Mouse (Mus musculus) midbrain, embryonic 16.5 days (tissue): ENCODE results near the gene Dus2. TPM values are rescaled to one million over a fixed set of nuclear protein-coding genes. Genes with fewer than 3 reads are reported as not detected.
"Not testable (repeated sequence)": the region's sequence is repeated elsewhere in the genome, so short reads cannot be mapped to it uniquely, and the experiment has no call there.

ENCODE experiments used
- ATAC-seq: fragments of 200-750 bp; cut with Nextera tagmentation; 2 replicates; pipeline ENCODE4 v1.8.0; 2017; ENCODE audit warnings: moderate TSS enrichment
- H3K27ac ChIP-seq: fragments of 300-500 bp; sonication (generic); 2 replicates; pipeline ENCODE4 v1.5.1; 2014; ENCODE audit warnings: mild to moderate bottlenecking, low read length, mixed read lengths
- H3K27me3 ChIP-seq: fragments of 300-500 bp; sonication (generic); 2 replicates; pipeline ENCODE4 v1.6.1; 2014; ENCODE audit warnings: low read depth, low read length, mixed read lengths; ENCODE audit not compliant: control insufficient read depth, insufficient read depth
- H3K36me3 ChIP-seq: fragments of 300-500 bp; sonication (generic); 2 replicates; pipeline ENCODE4 v1.6.1; 2014; ENCODE audit warnings: mild to moderate bottlenecking, low read length, moderate library complexity, mixed read lengths; ENCODE audit not compliant: control insufficient read depth, insufficient read depth
- H3K4me1 ChIP-seq: fragments of 300-500 bp; sonication (generic); 2 replicates; pipeline ENCODE4 v1.6.1; 2014; ENCODE audit warnings: mild to moderate bottlenecking, low read length, mixed read lengths; ENCODE audit not compliant: control insufficient read depth, insufficient read depth
- H3K4me2 ChIP-seq: fragments of 300-500 bp; sonication (generic); 2 replicates; pipeline ENCODE4 v1.6.1; 2014; ENCODE audit warnings: mild to moderate bottlenecking, low read length, mixed read lengths
- H3K4me3 ChIP-seq: fragments of 300-500 bp; sonication (generic); 2 replicates; pipeline ENCODE4 v1.5.1; 2014; ENCODE audit warnings: low read depth, mild to moderate bottlenecking, low read length, moderate library complexity, mixed read lengths
- H3K9ac ChIP-seq: fragments of 300-500 bp; sonication (generic); 2 replicates; pipeline ENCODE4 v1.6.1; 2014; ENCODE audit warnings: low read depth, low read length, mixed read lengths
- H3K9me3 ChIP-seq: fragments of 300-500 bp; sonication (generic); replicated peaks from 2 replicates; pipeline ENCODE4 v1.6.1; 2014; ENCODE audit warnings: mild to moderate bottlenecking, low read length, mixed read lengths; ENCODE audit not compliant: control insufficient read depth, poor library complexity, severe bottlenecking
- WGBS: fragments of 180-500 bp; shearing (Covaris S2); extraction: QIAGEN DNeasy Blood & Tissue Kit; methylation state at CpG from one replicate; pipeline ENCODE4 v1.1.7; 2014; 5-methylcytosine and 5-hydroxymethylcytosine counted together
- polyA plus RNA-seq: library from polyadenylated mRNA; unstranded; fragments of >200 nt; fragmentation: Nextera tagmentation; extraction: Ambion mirVana; gene quantifications from 2 replicates; pipeline ENCODE4 v1.2.1, GENCODE M21; 2015

The Dus2 gene
- polyA plus RNA-seq, 1 experiment from 2014 or later, result 29.4 TPM

GRCm38 (mm10) chr8:106001908-106002307 is 10.8 kb downstream of the Dus2 start:
- ATAC-seq, result no peak
- H3K9me3 ChIP-seq, result no peaks in the 10 kb centered on the region
- no peaks in the 10 kb centered on the region for H3K27me3 ChIP-seq
- H3K27ac ChIP-seq, result no peak overlapping the region
- H3K36me3 ChIP-seq, result no peaks in the 10 kb centered on the region
- no peaks in the 10 kb centered on the region for H3K4me1 ChIP-seq
- 79% methylated on average over 4 of the region's 4 CpGs for WGBS
- H3K9ac ChIP-seq, result no peak overlapping the region
- H3K4me2 ChIP-seq, result no peak overlapping the region
- H3K4me3 ChIP-seq, result no peak overlapping the region

GRCm38 (mm10) chr8:106004538-106005207 is 13.5 kb downstream of the Dus2 start:
- no peak overlapping the region for H3K4me3 ChIP-seq
- H3K36me3 ChIP-seq, result no peaks in the 10 kb centered on the region
- H3K4me1 ChIP-seq, result peaks cover under 1% of the 10 kb centered on the region; the same call in 1 of the 2 replicates
- H3K27me3 ChIP-seq, result no peaks in the 10 kb centered on the region
- H3K27ac ChIP-seq, result no peak overlapping the region
- H3K4me2 ChIP-seq, result no peak overlapping the region
- no peak overlapping the region for H3K9ac ChIP-seq
- ATAC-seq, result no peak
- H3K9me3 ChIP-seq, result no peaks in the 10 kb centered on the region
- WGBS, result 81% methylated on average over 8 of the region's 8 CpGs

DNA sequence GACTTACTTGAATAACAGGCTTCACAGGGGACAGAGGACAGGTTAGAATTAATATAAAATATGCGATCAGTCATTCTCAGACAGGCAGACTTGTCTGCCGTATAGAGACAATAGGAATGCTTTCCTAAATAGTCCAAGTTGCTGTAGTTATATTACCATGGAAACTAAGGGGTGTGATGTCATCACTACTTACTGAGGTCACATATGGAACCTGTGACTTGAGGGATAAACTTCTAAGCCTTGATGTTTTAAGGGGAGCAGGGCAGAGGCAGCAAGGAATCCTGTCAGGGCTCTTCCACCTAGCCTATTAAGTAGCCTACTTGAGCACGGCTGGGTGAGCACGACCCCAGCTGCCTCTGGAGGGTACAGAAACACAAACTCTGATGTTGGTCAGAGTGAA is 14.7 kb downstream of the Dus2 start, which contains the start of gene Dpep2nb:
Gene Dpep2nb (minus strand): TSS at position 101 of the 400 bp plus-strand sequence.
- Histone ChIP-seq H3K9me3 (no peaks in the 10 kb centered on the region), H3K27me3 (no peaks in the 10 kb centered on the region), H3K27ac (no peak within 1 kb of the TSS), H3K36me3 (no peaks in the 10 kb centered on the region), H3K4me1 (peaks cover 11% of the 10 kb centered on the region), H3K4me3 (no peak within 1 kb of the TSS), H3K4me2 (no peak within 1 kb of the TSS), H3K9ac (no peak within 1 kb of the TSS)
- WGBS, result 76% methylated on average over 4 of the region's 4 CpGs
- ATAC-seq, result no peak

GRCm38 (mm10) chr8:106006413-106006812 is 15.3 kb downstream of the Dus2 start:
- Histone ChIP-seq H3K36me3 (no peaks in the 10 kb centered on the region), H3K9me3 (no peaks in the 10 kb centered on the region), H3K4me2 (no peak overlapping the region), H3K4me1 (peaks cover 11% of the 10 kb centered on the region), H3K27ac (no peak overlapping the region), H3K27me3 (no peaks in the 10 kb centered on the region), H3K9ac (no peak overlapping the region), H3K4me3 (no peak overlapping the region)
- WGBS, result 87% methylated on average over 4 of the region's 4 CpGs
- ATAC-seq, result no peak

DNA sequence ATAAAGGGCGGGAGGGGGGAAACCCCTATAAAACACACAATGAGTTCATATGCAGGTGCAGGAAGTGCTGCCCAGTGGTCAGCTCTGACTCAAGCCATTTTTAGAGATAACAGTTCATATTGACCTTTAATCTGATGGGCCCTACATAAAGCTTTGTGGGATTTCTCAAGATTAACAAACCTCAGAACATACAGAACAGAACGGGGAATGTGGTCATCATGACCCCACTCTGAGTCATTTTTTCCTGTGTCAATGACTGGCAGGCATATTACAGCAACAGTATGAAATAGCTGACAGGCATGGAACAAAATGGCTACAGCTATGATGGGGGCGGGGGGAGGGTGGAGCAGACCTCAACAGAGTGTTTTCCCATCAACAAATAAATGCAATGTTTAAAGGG is 16.0 kb downstream of the Dus2 start:
- 92% methylated on average over 3 of the region's 3 CpGs for WGBS

GRCm38 (mm10) chr8:106007891-106008290 is 16.8 kb downstream of the Dus2 start:
- H3K27me3 ChIP-seq, H3K4me2 ChIP-seq, H3K36me3 ChIP-seq, ATAC-seq, H3K9ac ChIP-seq, H3K9me3 ChIP-seq, H3K4me3 ChIP-seq, H3K27ac ChIP-seq: not testable (repeated sequence)
- 55% methylated on average over 3 of the region's 3 CpGs for WGBS
- peaks cover 16% of the 10 kb centered on the region for H3K4me1 ChIP-seq

More for the DNA sequence above, 16.0 kb downstream of the Dus2 start:
- no peak overlapping the region for H3K4me3 ChIP-seq
- no peak overlapping the region for H3K9ac ChIP-seq
- H3K27me3 ChIP-seq, result no peaks in the 10 kb centered on the region
- ATAC-seq, result no peak
- no peaks in the 10 kb centered on the region for H3K9me3 ChIP-seq
- no peaks in the 10 kb centered on the region for H3K36me3 ChIP-seq
- no peak overlapping the region for H3K27ac ChIP-seq
- no peak overlapping the region for H3K4me2 ChIP-seq
- peaks cover 16% of the 10 kb centered on the region for H3K4me1 ChIP-seq

DNA sequence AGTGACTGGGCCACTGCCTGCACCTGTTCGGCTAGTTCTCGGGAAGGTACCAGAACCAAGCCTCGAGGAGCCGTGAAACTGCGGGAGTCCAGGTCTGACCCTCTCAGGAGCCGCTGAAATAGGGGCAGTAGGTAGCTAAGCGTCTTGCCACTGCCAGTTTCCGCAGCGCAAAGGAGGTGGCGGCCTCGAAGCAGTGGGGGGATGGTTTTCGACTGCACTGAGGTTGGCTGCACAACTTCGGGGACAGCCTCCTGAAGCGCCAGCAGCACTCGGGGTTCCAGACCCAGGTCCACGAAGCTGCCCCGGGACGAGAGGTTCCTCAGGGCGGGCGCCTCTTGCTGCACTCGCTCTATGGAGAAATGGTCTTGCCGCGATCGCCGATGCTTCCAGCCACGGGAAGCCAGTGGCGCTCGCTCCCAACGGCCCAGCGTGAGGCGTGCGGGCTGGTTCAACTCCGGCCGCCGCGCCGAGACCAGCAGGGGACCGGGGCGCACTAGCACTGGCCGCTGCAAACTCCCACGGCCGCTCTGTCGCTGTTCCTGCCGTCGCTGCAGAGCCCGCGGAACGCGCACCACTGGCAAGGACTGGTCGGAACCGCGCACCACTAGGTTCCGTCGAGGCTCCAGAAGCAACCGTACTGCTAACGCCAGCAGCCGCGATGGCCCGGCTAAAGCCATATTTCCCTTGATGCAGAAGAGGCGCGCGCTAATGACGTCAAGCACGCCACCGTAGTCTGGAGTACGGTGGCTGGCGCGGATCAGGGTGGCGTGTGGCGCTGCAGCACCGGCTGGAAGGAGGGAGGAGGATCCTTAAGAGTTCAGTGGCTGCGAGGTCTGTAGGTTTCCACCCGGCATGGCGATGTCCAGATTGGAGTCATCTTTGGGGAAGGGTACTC is 19.9 kb downstream of the Dus2 start:
- peak overlapping the region; percentile 87 for H3K9ac ChIP-seq
- peak overlapping the region; percentile 97 for H3K4me2 ChIP-seq
- peaks cover 16% of the 10 kb centered on the region for H3K4me1 ChIP-seq
- H3K27me3 ChIP-seq, result no peaks in the 10 kb centered on the region
- peak overlapping the region; percentile 93 for H3K4me3 ChIP-seq
- no peaks in the 10 kb centered on the region for H3K9me3 ChIP-seq
- WGBS, result under 1% methylated on average over 74 of the region's 74 CpGs
- H3K36me3 ChIP-seq, result 0 out of 2 replicates have a peak, but pooled peaks cover 4% of the 10 kb centered on the region
- peak; percentile 96 for ATAC-seq
- H3K27ac ChIP-seq, result peak overlapping the region; percentile 78

DNA sequence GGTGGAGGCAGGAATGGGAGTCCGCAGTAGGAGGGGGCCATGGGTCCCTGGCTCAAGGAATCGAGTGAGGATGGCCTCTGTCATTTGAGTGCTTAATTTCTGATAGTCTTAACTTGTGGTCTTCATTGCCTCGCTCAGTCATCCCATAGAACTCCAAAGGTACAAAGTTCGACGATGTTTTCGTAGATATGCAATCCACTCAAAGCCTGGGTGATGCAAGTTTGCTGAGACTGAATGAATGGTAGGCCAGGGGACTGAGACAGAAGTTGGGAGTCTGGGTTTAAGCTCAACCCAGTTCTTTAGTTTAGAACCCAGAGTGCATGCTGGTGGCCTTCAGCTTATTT is 20.5 kb downstream of the Dus2 start, which contains the start of gene Ddx28:
Gene Ddx28 (minus strand): TSS at position 240 of the 344 bp plus-strand sequence.
- Histone ChIP-seq H3K4me2 (peak within 1 kb of the TSS; percentile 97), H3K9me3 (no peaks in the 10 kb centered on the region), H3K4me1 (peaks cover 16% of the 10 kb centered on the region), H3K4me3 (peak within 1 kb of the TSS; percentile 93), H3K27me3 (no peaks in the 10 kb centered on the region), H3K27ac (peak within 1 kb of the TSS; percentile 78), H3K36me3 (peaks cover 4% of the 10 kb centered on the region; the same call in 1 of the 2 replicates), H3K9ac (peak within 1 kb of the TSS; percentile 87)
- 3% methylated on average over 6 of the region's 6 CpGs for WGBS
- no peak; the same call in 1 of the 2 replicates for ATAC-seq

DNA sequence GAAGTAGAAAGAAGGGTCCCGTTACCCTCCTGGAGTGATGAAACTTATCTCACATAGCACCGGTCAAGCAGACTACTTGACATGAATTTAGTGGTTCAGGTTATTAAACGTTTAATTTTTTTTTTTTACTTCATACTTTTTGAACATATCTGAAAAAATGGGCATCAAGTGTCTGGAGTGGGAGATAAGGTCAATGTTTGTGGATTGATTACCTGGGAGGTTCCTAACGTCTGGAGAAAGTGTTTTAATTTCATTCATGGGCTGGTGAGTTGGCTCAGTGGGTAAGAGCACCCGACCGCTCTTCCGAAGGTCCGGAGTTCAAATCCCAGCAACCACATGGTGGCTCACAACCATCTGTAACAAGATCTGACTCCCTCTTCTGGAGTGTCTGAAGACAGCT is 21.1 kb downstream of the Dus2 start:
- WGBS, result 84% methylated on average over 8 of the region's 8 CpGs
- H3K9ac ChIP-seq, H3K27ac ChIP-seq, H3K27me3 ChIP-seq, H3K36me3 ChIP-seq, H3K9me3 ChIP-seq, ATAC-seq: not testable (repeated sequence)
- peaks cover 16% of the 10 kb centered on the region for H3K4me1 ChIP-seq
- H3K4me3 ChIP-seq, result peak overlapping the region; percentile 93
- peak overlapping the region; percentile 97 for H3K4me2 ChIP-seq
